ENCODE assay signal across 11 mouse cellular contexts in the genomic region with DNA sequence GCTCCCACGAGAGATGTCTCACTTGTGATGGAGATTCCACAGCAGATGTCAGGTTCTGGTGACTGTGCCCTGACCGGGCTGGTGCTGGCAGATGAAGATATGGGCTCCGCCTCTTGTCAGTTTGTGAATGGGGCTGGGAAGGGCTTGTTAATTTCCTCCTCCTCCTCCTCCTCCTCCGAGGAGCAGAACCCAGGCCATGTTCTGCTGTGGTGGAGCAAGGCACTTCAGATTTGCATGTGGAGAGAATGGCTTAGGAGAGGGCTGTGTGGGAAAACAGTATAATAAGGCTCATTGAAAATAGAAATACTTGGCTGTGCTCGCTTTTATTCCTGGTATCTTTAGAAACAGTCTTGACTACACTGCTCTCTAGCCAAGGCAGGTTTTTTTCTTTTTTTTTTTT.
DNase-seq lines count a peak whose midpoint lies in the region; ATAC-seq and TF ChIP-seq lines count a peak whose summit lies in the region.
"Had no signal": no experiment of that assay in that cellular context is flagged by ENCODE, and none has a peak within 500 bp of the region (broad histone marks: within the 10 kb centered on the region; RNA-seq: fewer than 3 reads in every experiment).

No protein-coding gene starts in this region.

- H3K4me1 ChIP-seq in forebrain, embryonic 15.5 days = peaks cover 35% of the 10 kb centered on the region
- peaks cover 8% of the 10 kb centered on the region for H3K4me1 ChIP-seq in hindbrain, postnatal 0 days (ENCODE audit: insufficient read depth, low read length)
- peaks cover 15% of the 10 kb centered on the region for H3K4me1 ChIP-seq in olfactory bulb, adult 2 months (ENCODE audit: control insufficient read depth, insufficient read depth, low read length)

- no peak overlapping the region for H3K9ac ChIP-seq in forebrain, embryonic 15.5 days (replicated peaks)
- H3K9ac ChIP-seq in hindbrain, postnatal 0 days (replicated peaks; ENCODE audit: low read length) = no peak overlapping the region; the same call in 1 of the 2 replicates
- H3K9ac ChIP-seq: liver, postnatal 0 days had no signal

- TF ChIP-seq CTCF in hindbrain, postnatal 0 days (IDR thresholded peaks at IDR 0.05; ENCODE audit: low read depth) = no peak
- no peak for TF ChIP-seq CTCF in olfactory bulb, adult 2 months (IDR thresholded peaks at IDR 0.05; ENCODE audit: insufficient read depth, low read depth, low read length)

- peak; percentile 62 for ATAC-seq in forebrain, embryonic 15.5 days (replicated peaks)
- peak; percentile 79 for ATAC-seq in hindbrain, postnatal 0 days
- ATAC-seq: liver, postnatal 0 days had no signal

- intact Hi-C loops in left cerebral cortex, postnatal 10 days (cut with DNase I) = no loop called here

- H3K27me3 ChIP-seq in forebrain, embryonic 15.5 days = no peaks in the 10 kb centered on the region
- no peaks in the 10 kb centered on the region for H3K27me3 ChIP-seq in hindbrain, postnatal 0 days (ENCODE audit: insufficient read depth, low read length)

- peak overlapping the region; percentile 86 for H3K27ac ChIP-seq in forebrain, embryonic 15.5 days (replicated peaks)
- peak overlapping the region; percentile 87; the same call in 1 of the 2 replicates for H3K27ac ChIP-seq in hindbrain, postnatal 0 days
- H3K27ac ChIP-seq in olfactory bulb, adult 2 months (ENCODE audit: insufficient read depth, low read depth, low read length) = peak overlapping the region; percentile 69
- H3K27ac ChIP-seq: heart, adult 2 months; kidney, postnatal 0 days had no signal

- no peaks in the 10 kb centered on the region for H3K9me3 ChIP-seq in forebrain, embryonic 15.5 days
- no peaks in the 10 kb centered on the region for H3K9me3 ChIP-seq in hindbrain, postnatal 0 days (ENCODE audit: low read length)

- peak overlapping the region; percentile 46; the same call in 1 of the 2 replicates for H3K4me2 ChIP-seq in forebrain, embryonic 15.5 days (replicated peaks)
- H3K4me2 ChIP-seq in hindbrain, postnatal 0 days (ENCODE audit: low read depth, low read length) = peak overlapping the region; percentile 73

- TF ChIP-seq POLR2A in olfactory bulb, adult 2 months (IDR thresholded peaks at IDR 0.05; ENCODE audit: insufficient read depth, low read depth, low read length) = no peak

- DNase-seq in left cerebral cortex, adult 9 months (ENCODE audit: low spot score in 2 of 2) = peak; percentile 7 to 12
- DNase-seq in left cerebral cortex, postnatal 10 days (ENCODE audit: extremely low spot score in 1 of 2, low spot score in 2 of 2) = no peak
- peak; percentile 50 for DNase-seq in hindbrain, postnatal 0 days (ENCODE audit: low spot score)
- no peak for DNase-seq in adrenal gland, postnatal 36 days
- no peak for DNase-seq in gastrocnemius, adult 8-10 months (ENCODE audit: low spot score in 2 of 2)
- DNase-seq: cerebellum, postnatal 14 days; heart, adult 2 months; liver, postnatal 0 days had no signal

- H3K36me3 ChIP-seq in forebrain, embryonic 15.5 days = no peaks in the 10 kb centered on the region
- no peaks in the 10 kb centered on the region for H3K36me3 ChIP-seq in hindbrain, postnatal 0 days (ENCODE audit: insufficient read depth, low read length)

- no peak overlapping the region for H3K4me3 ChIP-seq in forebrain, embryonic 15.5 days
- H3K4me3 ChIP-seq in hindbrain, postnatal 0 days (ENCODE audit: low read length) = peak overlapping the region; percentile 47; the same call in 1 of the 2 replicates
- no peak overlapping the region for H3K4me3 ChIP-seq in olfactory bulb, adult 2 months (ENCODE audit: insufficient read depth, low read depth, low read length)
- H3K4me3 ChIP-seq: heart, adult 2 months had no signal

- WGBS in forebrain, embryonic 15.5 days = 16% methylated on average over 5 of the region's 5 CpGs
- 18% methylated on average over 5 of the region's 5 CpGs for WGBS in hindbrain, postnatal 0 days
- 16% methylated on average over 5 of the region's 5 CpGs for WGBS in olfactory bulb, adult 2 months

Comparison
In these comparisons a context has a peak if more than half of its experiments do, and no peak if none do; other contexts are left out.
1. DNase-seq: peak in left cerebral cortex, adult 9 months (2 of 2) and hindbrain, postnatal 0 days (single experiment); none in left cerebral cortex, postnatal 10 days (0 of 2), adrenal gland, postnatal 36 days (0 of 2) and gastrocnemius, adult 8-10 months (0 of 2).
2. Peak in every context shown above with its lines, with median percentiles within 50 percentile points of each other: H3K27ac ChIP-seq.